Mouse (Mus musculus): ENCODE measurements around the gene Igdcc3.
A peak's percentile ranks its signal among the peaks of the same experiment; 100 is the strongest.

- TF ChIP-seq CTCF (IDR thresholded peaks at IDR 0.05; ENCODE audit: low read depth, low read length) (peak; percentile 31; the same call in 1 of the 2 replicates), POLR2AphosphoS5 (IDR thresholded peaks at IDR 0.05; ENCODE audit: insufficient replicate concordance, low read depth, low read length) (no peak), TAL1 (conservative IDR thresholded peaks at IDR 0.05; ENCODE audit: low read depth, low read length) (no peak), GATA1 (IDR thresholded peaks at IDR 0.05; ENCODE audit: borderline replicate concordance, low read length) (no peak)
Observed at GRCm38 (mm10) chr9:65120935-65121334, 20.1 kb upstream of the Igdcc3 start.
